Mouse (Mus musculus) hindbrain, embryonic 10.5 days (tissue): ENCODE results near the gene Gm813. TPM values are rescaled to one million over a fixed set of nuclear protein-coding genes. Genes with fewer than 3 reads are reported as not detected.

ENCODE experiments used
- DNase-seq: peaks from one replicate; pipeline ENCODE4 v3.0.0-alpha.2; 2017; ENCODE audit warnings: low spot score
- H3K27ac ChIP-seq: fragments of 300-500 bp; sonication (generic); 2 replicates; pipeline ENCODE4 v1.5.1; 2016; ENCODE audit warnings: mild to moderate bottlenecking, moderate library complexity
- H3K27me3 ChIP-seq: fragments of 300-500 bp; sonication (generic); 2 replicates; pipeline ENCODE4 v1.6.1; 2016; ENCODE audit warnings: mild to moderate bottlenecking; ENCODE audit not compliant: poor library complexity, insufficient read depth, severe bottlenecking
- H3K36me3 ChIP-seq: fragments of 300-500 bp; sonication (generic); 2 replicates; pipeline ENCODE4 v1.6.1; 2016; ENCODE audit warnings: mild to moderate bottlenecking, moderate library complexity
- H3K4me1 ChIP-seq: fragments of 300-500 bp; sonication (generic); replicated peaks from 2 replicates; pipeline ENCODE4 v1.6.1; 2016; ENCODE audit warnings: mild to moderate bottlenecking
- H3K4me3 ChIP-seq: fragments of 300-500 bp; sonication (generic); 2 replicates; pipeline ENCODE4 v1.5.1; 2016; ENCODE audit warnings: mild to moderate bottlenecking, moderate library complexity
- H3K9me3 ChIP-seq: fragments of 300-500 bp; sonication (generic); 2 replicates; pipeline ENCODE4 v1.6.1; 2016; ENCODE audit warnings: mild to moderate bottlenecking, moderate library complexity
- WGBS: fragments of 180-500 bp; shearing (Covaris S2); methylation state at CpG from one replicate; pipeline ENCODE4 v1.1.7; 2016; 5-methylcytosine and 5-hydroxymethylcytosine counted together
- polyA plus RNA-seq: library from polyadenylated mRNA; unstranded; fragments of >200 nt; fragmentation: Nextera tagmentation; extraction: Ambion mirVana; gene quantifications from 2 replicates; pipeline ENCODE4 v1.2.1, GENCODE M21; 2016

Gene Gm813
- polyA plus RNA-seq, 1 experiment from 2014 or later = not detected

DNA sequence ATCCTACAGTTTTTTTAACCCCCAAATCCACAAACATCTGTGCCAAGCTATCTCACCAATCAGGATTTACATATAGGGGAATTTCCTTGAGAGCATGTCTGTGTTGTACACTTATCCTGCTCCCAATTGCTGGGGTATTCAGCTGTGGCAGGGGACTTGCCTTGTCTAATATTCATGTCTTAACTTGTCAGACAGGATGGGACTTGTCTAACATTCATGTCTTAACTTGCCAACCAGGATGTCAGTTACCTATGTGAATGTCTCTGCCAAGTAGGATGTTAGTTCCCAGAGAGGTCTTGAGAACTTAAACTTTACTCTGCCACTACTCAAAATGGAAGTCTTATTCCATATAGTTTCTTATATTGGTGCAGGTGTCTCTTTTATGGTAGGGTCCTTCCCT, 27.3 kb downstream of the Gm813 start:
- Histone ChIP-seq H3K27me3 (no peaks in the 10 kb centered on the region), H3K36me3 (no peaks in the 10 kb centered on the region), H3K4me1 (no peaks in the 10 kb centered on the region), H3K9me3 (no peaks in the 10 kb centered on the region), H3K27ac (no peak overlapping the region), H3K4me3 (no peak overlapping the region)
- DNase-seq = no peak

DNA sequence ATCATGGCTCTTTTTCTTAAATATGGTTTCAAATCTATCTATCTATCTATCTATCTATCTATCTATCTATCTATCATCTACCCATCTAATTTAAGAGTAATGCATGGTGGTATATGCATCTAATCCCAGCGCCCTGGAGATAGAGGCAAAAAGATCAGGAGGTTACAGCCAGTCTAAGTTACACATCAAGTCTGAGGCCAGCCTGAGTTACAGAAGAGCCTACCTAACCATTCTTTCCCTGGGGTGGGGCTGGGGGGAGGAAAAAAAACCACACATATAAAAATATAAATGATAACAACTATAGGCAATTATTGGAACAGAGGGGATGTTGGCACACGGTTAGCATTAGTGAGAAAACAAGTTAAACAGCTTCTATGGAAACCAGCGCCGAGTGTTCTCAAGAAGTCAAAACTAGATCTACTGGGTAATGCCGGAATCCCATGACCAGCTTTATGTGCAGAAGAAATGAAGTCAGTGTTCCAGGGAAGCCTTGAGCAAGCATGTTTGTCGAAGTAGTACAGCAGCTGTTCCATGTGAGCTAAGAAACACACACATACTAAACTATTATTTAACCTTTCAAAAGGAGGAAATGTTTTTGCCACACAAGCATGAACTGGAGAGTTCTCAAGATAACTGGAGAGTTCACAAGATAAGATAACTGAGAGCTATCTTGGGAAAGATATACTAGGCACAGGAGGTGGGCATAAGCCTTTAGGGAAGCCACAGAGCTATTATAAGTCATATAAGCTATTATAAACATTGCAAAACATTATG, 42.6 kb downstream of the Gm813 start:
- Histone ChIP-seq H3K27me3 (no peaks in the 10 kb centered on the region), H3K36me3 (no peaks in the 10 kb centered on the region), H3K4me3 (no peak overlapping the region), H3K4me1 (no peaks in the 10 kb centered on the region), H3K27ac (no peak overlapping the region), H3K9me3 (no peaks in the 10 kb centered on the region)
- 90% methylated on average over 6 of the region's 6 CpGs for WGBS
- no peak for DNase-seq

DNA sequence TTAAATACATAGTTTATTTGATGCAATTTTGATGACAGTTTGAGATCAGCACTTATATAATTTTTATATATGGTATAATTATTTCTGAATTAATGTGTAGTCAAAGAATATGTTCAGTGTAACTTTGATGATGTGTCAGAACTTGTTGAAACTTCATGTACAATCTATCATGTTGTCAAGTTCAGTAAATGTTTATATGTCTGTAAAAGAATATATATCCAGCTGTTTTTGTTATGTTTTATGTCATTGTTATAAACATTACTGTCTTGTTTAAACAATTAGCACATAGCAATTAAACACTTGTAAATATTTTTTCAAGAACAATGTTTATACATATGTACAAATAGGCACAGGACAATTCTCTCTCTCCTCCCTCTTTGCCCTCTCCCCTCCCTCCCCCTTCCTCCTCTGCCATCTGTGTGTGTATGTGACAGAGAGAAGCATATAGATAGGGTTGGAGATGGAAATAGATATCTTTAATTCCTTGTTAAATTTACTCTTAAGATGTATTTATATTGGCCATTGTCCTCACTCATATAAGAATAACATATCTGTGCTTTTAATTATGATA, 46.0 kb downstream of the Gm813 start:
- Histone ChIP-seq H3K4me3 (no peak overlapping the region), H3K9me3 (no peaks in the 10 kb centered on the region), H3K36me3 (no peaks in the 10 kb centered on the region), H3K4me1 (no peaks in the 10 kb centered on the region), H3K27me3 (no peaks in the 10 kb centered on the region), H3K27ac (no peak overlapping the region)
- no peak for DNase-seq

Other genes with a start within 250 kb of the Gm813 start
- gene Dcbld2, start 208.5 kb downstream of the Gm813 start, polyA plus RNA-seq = 6.5 and 7.3 TPM in 2 replicates
- 8.7 and 10.2 TPM in 2 replicates for gene St3gal6, start 92.7 kb downstream of the Gm813 start, polyA plus RNA-seq
- gene E330017A01Rik, start 21.8 kb upstream of the Gm813 start, polyA plus RNA-seq = not detected in 2 replicates
- 20.0 and 27.8 TPM in 2 replicates for gene Cpox, start 53.3 kb upstream of the Gm813 start, polyA plus RNA-seq
- gene Gpr15, start 102.1 kb upstream of the Gm813 start, polyA plus RNA-seq = not detected in 2 replicates
- 98.7 and 105 TPM in 2 replicates for gene Cldnd1, start 110.9 kb upstream of the Gm813 start, polyA plus RNA-seq
- not detected in 2 replicates for gene Olfr172, start 146.2 kb upstream of the Gm813 start, polyA plus RNA-seq
- not detected in 2 replicates for gene Olfr173, start 183.3 kb upstream of the Gm813 start, polyA plus RNA-seq
- not detected in 2 replicates for gene Olfr175-ps1, start 209.8 kb upstream of the Gm813 start, polyA plus RNA-seq